ENCODE assay signal across 10 mouse cellular contexts in the genomic region with DNA sequence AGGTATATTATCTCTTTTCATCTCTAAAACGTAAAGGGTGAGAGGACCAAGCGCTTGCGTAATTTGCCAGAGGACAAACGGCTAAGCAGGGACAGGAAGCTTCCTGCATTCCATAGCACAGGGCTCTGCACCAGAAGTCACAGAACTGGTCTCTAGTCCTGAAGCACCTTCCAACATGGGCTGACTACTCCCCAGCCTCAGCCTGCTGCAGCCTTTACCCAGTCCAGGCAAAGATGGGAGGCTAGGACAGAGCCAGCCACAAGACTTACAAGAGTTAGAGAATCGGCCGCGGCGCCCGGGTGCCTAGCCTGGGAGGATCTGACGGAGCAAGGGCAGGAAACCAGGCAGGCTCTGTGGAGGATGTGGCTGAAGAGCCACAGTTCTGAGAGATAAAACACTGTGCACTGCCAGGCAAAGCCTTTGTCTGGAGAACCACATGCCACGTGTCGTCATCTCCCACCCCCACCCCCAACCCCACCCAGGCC. TPM values are rescaled to one million over a fixed set of nuclear protein-coding genes. Genes with fewer than 3 reads are reported as not detected.
DNase-seq lines count a peak whose midpoint lies in the region; ATAC-seq and TF ChIP-seq lines count a peak whose summit lies in the region.
"Had no signal": no experiment of that assay in that cellular context is flagged by ENCODE, and none has a peak within 500 bp of the region (broad histone marks: within the 10 kb centered on the region; RNA-seq: fewer than 3 reads in every experiment).

No protein-coding gene starts in this region.

- DNase-seq in neural tube, embryonic 10.5 days (ENCODE audit: extremely low spot score, low spot score), result no peak
- peak; percentile 35 to 42 for DNase-seq in heart, postnatal 10 days
- DNase-seq in lung, embryonic 14.5 days, result peak; percentile 48
- DNase-seq in thymus, postnatal 36 days, result peak; percentile 57 to 69
- no peak for DNase-seq in left cerebral cortex, postnatal 36 days (ENCODE audit: low spot score in 2 of 2)
- DNase-seq in midbrain, postnatal 0 days (ENCODE audit: low spot score), result no peak
- no peak for DNase-seq in gastrocnemius, postnatal 25 days

- 70% methylated on average over 12 of the region's 12 CpGs for WGBS in neural tube, embryonic 15.5 days
- WGBS in lung, embryonic 14.5 days, result 42% methylated on average over 12 of the region's 12 CpGs
- WGBS in midbrain, postnatal 0 days, result 78% methylated on average over 12 of the region's 12 CpGs

- no peak overlapping the region for H3K4me3 ChIP-seq in neural tube, embryonic 15.5 days (replicated peaks)
- no peak overlapping the region for H3K4me3 ChIP-seq in lung, embryonic 14.5 days (ENCODE audit: low read depth, low read length)
- no peak overlapping the region for H3K4me3 ChIP-seq in midbrain, postnatal 0 days (ENCODE audit: low read depth, low read length)

- no peaks in the 10 kb centered on the region for H3K27me3 ChIP-seq in neural tube, embryonic 15.5 days (replicated peaks)
- no peaks in the 10 kb centered on the region for H3K27me3 ChIP-seq in lung, embryonic 14.5 days (ENCODE audit: insufficient read depth, low read length)
- no peaks in the 10 kb centered on the region for H3K27me3 ChIP-seq in midbrain, postnatal 0 days (ENCODE audit: insufficient read depth, low read length)
- H3K27me3 ChIP-seq: Patski had no signal

- no peak overlapping the region for H3K9ac ChIP-seq in neural tube, embryonic 15.5 days (replicated peaks)
- no peak overlapping the region for H3K9ac ChIP-seq in lung, embryonic 14.5 days
- H3K9ac ChIP-seq in midbrain, postnatal 0 days (replicated peaks; ENCODE audit: low read length, poor library complexity, severe bottlenecking), result no peak overlapping the region

- TF ChIP-seq CTCF in lung, embryonic 14.5 days (IDR thresholded peaks at IDR 0.05; ENCODE audit: low read depth), result no peak
- no peak for TF ChIP-seq CTCF in midbrain, postnatal 0 days (IDR thresholded peaks at IDR 0.05)

- 0 out of 2 replicates have a peak overlapping the region, but pooled peaks have one; percentile 5 for H3K4me2 ChIP-seq in neural tube, embryonic 15.5 days
- H3K4me2 ChIP-seq in lung, embryonic 14.5 days, result peak overlapping the region; percentile 41
- H3K4me2 ChIP-seq in midbrain, postnatal 0 days (ENCODE audit: low read depth, low read length, poor library complexity, severe bottlenecking), result no peak overlapping the region

- H3K36me3 ChIP-seq in neural tube, embryonic 15.5 days, result no peaks in the 10 kb centered on the region
- no peaks in the 10 kb centered on the region for H3K36me3 ChIP-seq in lung, embryonic 14.5 days (ENCODE audit: insufficient read depth)
- H3K36me3 ChIP-seq in midbrain, postnatal 0 days (ENCODE audit: insufficient read depth, low read length), result no peaks in the 10 kb centered on the region

- no peaks in the 10 kb centered on the region; the same call in 1 of the 2 replicates for H3K9me3 ChIP-seq in neural tube, embryonic 15.5 days (replicated peaks)
- H3K9me3 ChIP-seq in lung, embryonic 14.5 days (ENCODE audit: low read depth, low read length), result no peaks in the 10 kb centered on the region
- H3K9me3 ChIP-seq in midbrain, postnatal 0 days (ENCODE audit: low read length), result no peaks in the 10 kb centered on the region

- peaks cover 3% of the 10 kb centered on the region; the same call in 1 of the 2 replicates for H3K4me1 ChIP-seq in neural tube, embryonic 15.5 days
- H3K4me1 ChIP-seq in lung, embryonic 14.5 days (ENCODE audit: insufficient read depth), result no peaks in the 10 kb centered on the region
- no peaks in the 10 kb centered on the region for H3K4me1 ChIP-seq in midbrain, postnatal 0 days (ENCODE audit: insufficient read depth, low read length)

- intact Hi-C loops in heart, postnatal 10 days (cut with DNase I), result loop anchor here (5.0 kb wide), 1 partner anchor 182 kb away; a partner anchor contains a TSS
- intact Hi-C loops in left cerebral cortex, postnatal 36 days (cut with DNase I), result no loop called here

- H3K27ac ChIP-seq in neural tube, embryonic 15.5 days (replicated peaks), result no peak overlapping the region
- peak overlapping the region; percentile 75; the same call in 1 of the 2 replicates for H3K27ac ChIP-seq in lung, embryonic 14.5 days (ENCODE audit: low read depth)
- H3K27ac ChIP-seq in midbrain, postnatal 0 days (ENCODE audit: low read depth, low read length), result no peak overlapping the region
- H3K27ac ChIP-seq: macrophage had no signal

- no peak for ATAC-seq in neural tube, embryonic 15.5 days (ENCODE audit: low FRiP score)
- ATAC-seq in lung, embryonic 14.5 days (ENCODE audit: insufficient read depth), result peak; percentile 64; the same call in 1 of the 2 replicates
- no peak for ATAC-seq in midbrain, postnatal 0 days (ENCODE audit: low FRiP score)
- ATAC-seq: Patski had no signal

RNA-seq across cellular contexts. Expression of a gene that starts 2.8 kb away (rescaled TPM):
- 0.95 and 4.7 TPM in 2 replicates for polyA plus RNA-seq in neural tube, embryonic 15.5 days (2015; fragmentation: Nextera tagmentation; extraction: Ambion mirVana)
- 1 to 10 TPM; 2.0 to 3.4 TPM for total RNA-seq in heart, postnatal 10 days (2021)
- polyA plus RNA-seq in lung, embryonic 14.5 days (2014; fragmentation: Nextera tagmentation; extraction: Ambion mirVana), result 4.0 and 4.7 TPM in 2 replicates
- under 1 TPM in 1 of 2 experiments, not detected in 1; 0.29 TPM for total RNA-seq in left cerebral cortex, postnatal 36 days (2021)
- 1.5 and 1.7 TPM in 2 replicates for total RNA-seq in midbrain, postnatal 0 days (2014; rRNA removed)
- polyA plus RNA-seq in midbrain, postnatal 0 days (2015; fragmentation: Nextera tagmentation; extraction: Ambion mirVana), result 0.59 and 0.88 TPM in 2 replicates
- under 1 TPM; 0.41 to 0.86 TPM for total RNA-seq in gastrocnemius, postnatal 25 days (2021)

RNA-seq across cellular contexts. Expression of a gene that starts 34.6 kb away (rescaled TPM):
- 1.2 and 1.8 TPM in 2 replicates for polyA plus RNA-seq in neural tube, embryonic 15.5 days (2015; fragmentation: Nextera tagmentation; extraction: Ambion mirVana)
- not detected for total RNA-seq in heart, postnatal 10 days (2021)
- 0.07 TPM in 1 of 2 replicates, not detected in the other for polyA plus RNA-seq in lung, embryonic 14.5 days (2014; fragmentation: Nextera tagmentation; extraction: Ambion mirVana)
- under 1 TPM; 0.68 to 0.99 TPM for total RNA-seq in left cerebral cortex, postnatal 36 days (2021)
- total RNA-seq in midbrain, postnatal 0 days (2014; rRNA removed), result 4.4 and 9.8 TPM in 2 replicates
- polyA plus RNA-seq in midbrain, postnatal 0 days (2015; fragmentation: Nextera tagmentation; extraction: Ambion mirVana), result 2.8 and 3.6 TPM in 2 replicates
- not detected for total RNA-seq in gastrocnemius, postnatal 25 days (2021)
- polyA plus RNA-seq: macrophage had no signal

RNA-seq across cellular contexts. Expression of a gene that starts 45.8 kb away (rescaled TPM):
- polyA plus RNA-seq in neural tube, embryonic 15.5 days (2015; fragmentation: Nextera tagmentation; extraction: Ambion mirVana), result 80.9 and 96.9 TPM in 2 replicates
- 10 to 100 TPM; 36.6 to 61.8 TPM for total RNA-seq in heart, postnatal 10 days (2021)
- 33.8 and 45.3 TPM in 2 replicates for polyA plus RNA-seq in lung, embryonic 14.5 days (2014; fragmentation: Nextera tagmentation; extraction: Ambion mirVana)
- total RNA-seq in left cerebral cortex, postnatal 36 days (2021), result 10 to 100 TPM; 73.3 to 74.2 TPM
- total RNA-seq in midbrain, postnatal 0 days (2014; rRNA removed), result 218 and 247 TPM in 2 replicates
- polyA plus RNA-seq in midbrain, postnatal 0 days (2015; fragmentation: Nextera tagmentation; extraction: Ambion mirVana), result 114 and 125 TPM in 2 replicates
- 10 to 100 TPM; 16.7 to 22.6 TPM for total RNA-seq in gastrocnemius, postnatal 25 days (2021)

Comparison
In these comparisons a context has a peak if more than half of its experiments do, and no peak if none do; other contexts are left out.
1. DNase-seq: peak in heart, postnatal 10 days (2 of 2), lung, embryonic 14.5 days (single experiment) and thymus, postnatal 36 days (2 of 2); none in neural tube, embryonic 10.5 days (single experiment), left cerebral cortex, postnatal 36 days (0 of 2), midbrain, postnatal 0 days (single experiment) and gastrocnemius, postnatal 25 days (single experiment).